Mouse (Mus musculus) liver, embryonic 11.5 days (tissue): ENCODE measurements around the gene Gm10272. TPM values are rescaled to one million over a fixed set of nuclear protein-coding genes. Genes with fewer than 3 reads are reported as not detected.
"Not testable (repeated sequence)": the region's sequence is repeated elsewhere in the genome, so short reads cannot be mapped to it uniquely, and the experiment has no call there.

Experiments used
- ATAC-seq: fragments of 200-750 bp; cut with Nextera tagmentation; replicated peaks from 2 replicates; pipeline ENCODE4 v1.8.0; 2017; ENCODE audit warnings: moderate number of reproducible peaks, mild to moderate bottlenecking, moderate TSS enrichment, moderate library complexity; ENCODE audit not compliant: low FRiP score
- DNase-seq: peaks from one replicate; pipeline ENCODE4 v3.0.0-alpha.2; 2017; ENCODE audit warnings: low spot score
- H3K27ac ChIP-seq: fragments of 300-500 bp; sonication (generic); 2 replicates; pipeline ENCODE4 v1.5.1; 2014; ENCODE audit warnings: mild to moderate bottlenecking, low read depth, low read length, control low read depth
- H3K27me3 ChIP-seq: fragments of 300-500 bp; sonication (generic); replicated peaks from 2 replicates; pipeline ENCODE4 v1.6.1; 2014; ENCODE audit warnings: low read length, mixed read lengths; ENCODE audit not compliant: control insufficient read depth, insufficient read depth
- H3K36me3 ChIP-seq: fragments of 300-500 bp; sonication (generic); 2 replicates; pipeline ENCODE4 v1.6.1; 2014; ENCODE audit warnings: mild to moderate bottlenecking, low read length, moderate library complexity, mixed read lengths; ENCODE audit not compliant: control insufficient read depth, insufficient read depth
- H3K4me1 ChIP-seq: fragments of 300-500 bp; sonication (generic); replicated peaks from 2 replicates; pipeline ENCODE4 v1.6.1; 2014; ENCODE audit warnings: low read length, mixed read lengths; ENCODE audit not compliant: control insufficient read depth, insufficient read depth
- H3K4me2 ChIP-seq: fragments of 300-500 bp; sonication (generic); 2 replicates; pipeline ENCODE4 v1.6.1; 2014; ENCODE audit warnings: mild to moderate bottlenecking, control low read depth, moderate library complexity
- H3K4me3 ChIP-seq: fragments of 300-500 bp; sonication (generic); 2 replicates; pipeline ENCODE4 v1.5.1; 2014; ENCODE audit warnings: low read depth, low read length, control low read depth
- H3K9ac ChIP-seq: fragments of 300-500 bp; sonication (generic); 2 replicates; pipeline ENCODE4 v1.6.1; 2014; ENCODE audit warnings: low read depth, low read length, control low read depth
- H3K9me3 ChIP-seq: fragments of 300-500 bp; sonication (generic); 2 replicates; pipeline ENCODE4 v1.6.1; 2016; ENCODE audit warnings: low read length, inconsistent platforms, mixed read lengths; ENCODE audit not compliant: control insufficient read depth
- WGBS: fragments of 180-500 bp; shearing (Covaris S2); extraction: QIAGEN DNeasy Blood & Tissue Kit; methylation state at CpG from one replicate; pipeline ENCODE4 v1.1.7; 2014; 5-methylcytosine and 5-hydroxymethylcytosine counted together
- polyA plus RNA-seq: library from polyadenylated mRNA; unstranded; fragments of >200 nt; fragmentation: Nextera tagmentation; extraction: Ambion mirVana; gene quantifications from 2 replicates; pipeline ENCODE4 v1.2.1, GENCODE M21; 2014

Gene Gm10272
- polyA plus RNA-seq, 1 experiment from 2014 or later: not detected

DNA sequence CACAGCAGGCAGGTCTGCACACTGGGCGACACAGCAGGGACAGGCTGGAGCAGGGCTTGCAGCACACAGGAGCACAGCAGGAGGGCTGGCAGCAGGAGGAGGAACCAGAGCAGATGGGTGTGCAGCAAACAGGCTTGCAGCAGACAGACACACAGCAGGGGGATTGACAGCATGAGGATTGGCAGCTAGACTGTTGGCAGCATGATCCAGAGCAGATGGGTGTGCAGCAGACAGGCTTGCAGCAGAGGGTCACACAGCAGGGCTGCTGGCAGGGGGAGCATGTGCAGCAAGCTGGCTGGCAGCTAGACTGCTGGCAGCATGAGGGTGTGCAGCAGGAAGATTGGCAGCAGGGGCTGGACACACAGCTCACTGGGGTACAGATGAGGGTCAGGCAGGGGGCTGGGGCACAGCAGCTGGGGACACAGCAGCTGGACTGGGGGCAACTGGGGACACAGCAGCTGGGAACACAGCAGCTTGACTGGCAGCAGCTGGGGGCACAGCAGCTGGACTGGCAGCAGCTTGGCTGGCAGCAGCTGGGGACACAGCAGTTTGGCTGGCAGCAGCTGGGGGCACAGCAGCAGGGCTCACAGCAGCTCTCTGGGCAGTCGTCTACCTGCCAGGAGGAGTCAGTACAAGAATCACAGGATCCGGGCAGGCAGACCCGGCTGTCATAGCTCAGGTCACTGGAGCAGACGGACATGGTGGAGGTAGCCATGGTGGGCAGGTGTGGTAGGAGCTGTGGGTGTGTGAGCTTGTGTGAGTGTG, 35.7 kb downstream of the Gm10272 start, which contains the start of gene Gm18596:
TSS of gene Gm18596 (minus strand) at position 715 of the 765 bp plus-strand sequence.
- not testable (repeated sequence) for H3K36me3 ChIP-seq, H3K9me3 ChIP-seq, H3K4me3 ChIP-seq, H3K27me3 ChIP-seq, H3K27ac ChIP-seq, DNase-seq, H3K9ac ChIP-seq, ATAC-seq, H3K4me2 ChIP-seq, H3K4me1 ChIP-seq
- 51% methylated on average over 4 of the region's 5 CpGs for WGBS

DNA sequence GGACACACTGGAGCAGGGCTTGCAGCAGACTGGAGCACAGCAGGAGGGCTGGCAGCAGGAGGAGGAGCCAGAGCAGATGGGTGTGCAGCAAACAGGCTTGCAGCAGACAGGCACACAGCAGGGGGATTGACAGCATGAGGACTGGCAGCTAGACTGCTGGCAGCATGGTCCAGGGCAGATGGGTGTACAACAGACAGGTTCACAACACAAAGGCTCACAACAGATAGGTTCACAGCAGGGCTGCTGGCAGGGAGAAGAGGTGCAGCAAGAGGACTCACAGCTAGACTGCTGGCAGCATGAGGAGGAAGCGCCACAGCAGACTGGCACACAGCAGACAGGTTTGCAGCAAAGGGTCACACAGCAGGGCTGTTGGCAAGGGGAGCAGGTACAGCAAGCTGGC, 44.3 kb downstream of the Gm10272 start:
- not testable (repeated sequence) for H3K9ac ChIP-seq, H3K4me2 ChIP-seq, H3K36me3 ChIP-seq, H3K4me3 ChIP-seq, H3K4me1 ChIP-seq, H3K27ac ChIP-seq, H3K9me3 ChIP-seq, DNase-seq, ATAC-seq, H3K27me3 ChIP-seq
- 75% methylated on average over 1 of the region's 1 CpGs for WGBS

GRCm38 (mm10) chr10:77751254-77751653, 44.8 kb downstream of the Gm10272 start, which contains the start of gene Gm9736:
Gm9736 (minus strand) TSS chr10:77751354.
- H3K36me3 ChIP-seq, H3K9ac ChIP-seq, DNase-seq, H3K27me3 ChIP-seq, ATAC-seq, H3K4me2 ChIP-seq, H3K4me3 ChIP-seq, H3K9me3 ChIP-seq, H3K4me1 ChIP-seq, H3K27ac ChIP-seq: not testable (repeated sequence)
- whole genome bisulfite sequencing: 50% methylated on average over 1 of the region's 1 CpGs

GRCm38 (mm10) chr10:77752312-77752711, 45.9 kb downstream of the Gm10272 start:
- H3K36me3 ChIP-seq, H3K4me2 ChIP-seq, H3K4me1 ChIP-seq, H3K27ac ChIP-seq, H3K4me3 ChIP-seq, ATAC-seq, H3K9ac ChIP-seq, DNase-seq, H3K27me3 ChIP-seq, H3K9me3 ChIP-seq: not testable (repeated sequence)
- WGBS: 53% methylated on average over 3 of the region's 3 CpGs

DNA sequence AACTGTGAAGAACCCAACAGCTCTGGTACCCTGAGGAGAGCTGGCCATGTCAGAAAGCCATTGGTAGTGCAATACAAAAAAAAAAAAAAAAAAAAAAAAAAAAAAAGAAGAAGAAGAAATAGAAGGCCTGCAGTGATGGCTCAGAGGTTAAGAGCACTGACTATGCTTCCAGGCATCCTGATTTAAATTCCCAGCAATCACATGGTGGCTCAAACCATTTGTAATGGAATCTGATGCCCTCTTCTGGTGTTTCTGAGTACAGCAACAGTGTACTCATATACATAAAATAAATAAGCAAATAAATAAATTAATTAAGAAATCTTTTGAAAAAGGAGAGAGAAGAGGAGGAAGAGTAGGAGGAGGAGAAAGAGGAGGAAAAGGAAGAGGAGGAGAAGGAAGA, 47.0 kb downstream of the Gm10272 start:
- ATAC-seq (no peak), DNase-seq (no peak)
- no peak overlapping the region for H3K9ac ChIP-seq
- H3K9me3 ChIP-seq: no peaks in the 10 kb centered on the region
- H3K36me3 ChIP-seq: no peaks in the 10 kb centered on the region
- no peaks in the 10 kb centered on the region for H3K27me3 ChIP-seq
- H3K27ac ChIP-seq: no peak overlapping the region
- no peak overlapping the region for H3K4me3 ChIP-seq
- H3K4me1 ChIP-seq: no peaks in the 10 kb centered on the region
- no peak overlapping the region for H3K4me2 ChIP-seq

Other genes with a start within 250 kb of the Gm10272 start
- gene Fam207a, start 190.8 kb upstream of the Gm10272 start, polyA plus RNA-seq: 42.6 and 47.4 TPM in 2 replicates
- gene Itgb2, start 176.4 kb upstream of the Gm10272 start, polyA plus RNA-seq: 18.6 and 19.1 TPM in 2 replicates
- gene Pttg1ip, start 124.9 kb upstream of the Gm10272 start, polyA plus RNA-seq: 94.0 and 99.7 TPM in 2 replicates
- 249 and 271 TPM in 2 replicates for gene Sumo3, start 100.5 kb upstream of the Gm10272 start, polyA plus RNA-seq
- gene Gm49325, start 100.4 kb upstream of the Gm10272 start, polyA plus RNA-seq: 1.8 and 4.5 TPM in 2 replicates
- 62.1 and 67.9 TPM in 2 replicates for gene Ube2g2, start 84.4 kb upstream of the Gm10272 start, polyA plus RNA-seq
- gene Tspear, start 20.1 kb upstream of the Gm10272 start, polyA plus RNA-seq: 0.16 TPM in 1 of 2 replicates, not detected in the other
- gene Gm19402, start 15.9 kb upstream of the Gm10272 start, polyA plus RNA-seq: not detected in 2 replicates
- not detected in 2 replicates for gene Gm9508, start 9.4 kb upstream of the Gm10272 start, polyA plus RNA-seq
- gene Gm10024, start 4.8 kb downstream of the Gm10272 start, polyA plus RNA-seq: not detected in 2 replicates
- gene Gm10142, start 9.2 kb downstream of the Gm10272 start, polyA plus RNA-seq: not detected in 2 replicates
- not detected in 2 replicates for gene Krtap12-1, start 14.0 kb downstream of the Gm10272 start, polyA plus RNA-seq
- not detected in 2 replicates for gene Gm10100, start 19.9 kb downstream of the Gm10272 start, polyA plus RNA-seq
- gene Gm18596, start 36.0 kb downstream of the Gm10272 start, polyA plus RNA-seq: not detected in 2 replicates
- not detected in 2 replicates for gene Gm9736, start 44.7 kb downstream of the Gm10272 start, polyA plus RNA-seq
- gene Gm3233, start 53.1 kb downstream of the Gm10272 start, polyA plus RNA-seq: not detected in 2 replicates
- not detected in 2 replicates for gene Gm3238, start 64.7 kb downstream of the Gm10272 start, polyA plus RNA-seq
- not detected in 2 replicates for gene Gm7138, start 70.3 kb downstream of the Gm10272 start, polyA plus RNA-seq
- gene Gm3250, start 75.9 kb downstream of the Gm10272 start, polyA plus RNA-seq: not detected in 2 replicates
- not detected in 2 replicates for gene Gm7137, start 81.6 kb downstream of the Gm10272 start, polyA plus RNA-seq
- not detected in 2 replicates for gene Gm9639, start 88.5 kb downstream of the Gm10272 start, polyA plus RNA-seq
- gene Gm19668, start 92.5 kb downstream of the Gm10272 start, polyA plus RNA-seq: not detected in 2 replicates
- gene Gm9507, start 105.2 kb downstream of the Gm10272 start, polyA plus RNA-seq: not detected in 2 replicates
- gene Gm2696, start 108.1 kb downstream of the Gm10272 start, polyA plus RNA-seq: not detected in 2 replicates
- gene Krtap10-4, start 120.5 kb downstream of the Gm10272 start, polyA plus RNA-seq: not detected in 2 replicates
- not detected in 2 replicates for gene Krtap10-10, start 129.3 kb downstream of the Gm10272 start, polyA plus RNA-seq
- not detected in 2 replicates for gene Gm36176, start 140.2 kb downstream of the Gm10272 start, polyA plus RNA-seq
- not detected in 2 replicates for gene Gm10318, start 146.2 kb downstream of the Gm10272 start, polyA plus RNA-seq
- gene Gm3285, start 155.3 kb downstream of the Gm10272 start, polyA plus RNA-seq: not detected in 2 replicates
- gene Lrrc3, start 195.9 kb downstream of the Gm10272 start, polyA plus RNA-seq: 8.2 and 10.0 TPM in 2 replicates